Mouse (Mus musculus): ENCODE measurements around the gene Btg4. TPM values are rescaled to one million over a fixed set of nuclear protein-coding genes. Genes with fewer than 3 reads are reported as not detected.

Btg4 gene
- polyA plus RNA-seq, 1 experiment from 2014 or later: not detected

GRCm38 (mm10) chr9:51140711-51141110 is 80.0 kb downstream of the Btg4 start:
- Histone ChIP-seq H3K9ac (ENCODE audit: low read depth, low read length) (no peak overlapping the region), H3K27me3 (ENCODE audit: insufficient read depth, low read length) (no peaks in the 10 kb centered on the region), H3K4me1 (replicated peaks; ENCODE audit: insufficient read depth, low read length) (no peaks in the 10 kb centered on the region), H3K4me3 (replicated peaks; ENCODE audit: low read depth, low read length) (no peak overlapping the region), H3K36me3 (ENCODE audit: insufficient read depth, low read length) (no peaks in the 10 kb centered on the region), H3K4me2 (ENCODE audit: low read length) (no peak overlapping the region), H3K27ac (no peak overlapping the region), H3K9me3 (replicated peaks; ENCODE audit: low read length) (no peaks in the 10 kb centered on the region)
- no peak for TF ChIP-seq CTCF (IDR thresholded peaks at IDR 0.05; ENCODE audit: low read depth)
- WGBS: 87% methylated on average over 3 of the region's 3 CpGs
- no peak for ATAC-seq (replicated peaks; ENCODE audit: low FRiP score, low read depth)
- no peak for DNase-seq (ENCODE audit: low spot score)

DNA sequence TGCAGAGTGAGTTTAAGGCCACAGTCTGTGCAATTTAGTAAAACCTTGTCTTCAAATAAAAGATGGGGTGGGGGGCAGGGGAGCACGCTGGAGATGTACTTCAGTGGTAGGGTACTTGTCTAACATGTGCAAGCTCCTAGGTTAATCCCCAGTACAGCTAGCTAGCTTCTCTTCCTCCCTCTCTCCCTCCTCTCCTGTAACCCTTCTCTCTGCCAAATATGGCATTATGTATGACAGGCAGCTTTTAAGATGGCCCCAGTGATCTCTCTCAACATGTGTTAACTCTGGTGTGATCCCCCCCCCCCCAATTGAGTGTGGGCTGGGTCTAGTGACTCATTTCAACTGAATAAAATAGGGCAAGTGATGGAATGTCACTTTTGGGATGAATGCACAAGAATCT is 82.7 kb downstream of the Btg4 start:
- no peaks in the 10 kb centered on the region for H3K27me3 ChIP-seq (ENCODE audit: insufficient read depth, low read length)
- no peak overlapping the region for H3K9ac ChIP-seq (ENCODE audit: low read depth, low read length)
- no peaks in the 10 kb centered on the region for H3K4me1 ChIP-seq (replicated peaks; ENCODE audit: insufficient read depth, low read length)
- H3K4me2 ChIP-seq (ENCODE audit: low read length): no peak overlapping the region
- no peak for DNase-seq (ENCODE audit: low spot score)
- no peak overlapping the region for H3K27ac ChIP-seq
- no peaks in the 10 kb centered on the region for H3K9me3 ChIP-seq (replicated peaks; ENCODE audit: low read length)
- H3K36me3 ChIP-seq (ENCODE audit: insufficient read depth, low read length): no peaks in the 10 kb centered on the region
- ATAC-seq (replicated peaks; ENCODE audit: low FRiP score, low read depth): no peak
- no peak for TF ChIP-seq CTCF (IDR thresholded peaks at IDR 0.05; ENCODE audit: low read depth)
- H3K4me3 ChIP-seq (replicated peaks; ENCODE audit: low read depth, low read length): no peak overlapping the region
- whole genome bisulfite sequencing: 89% methylated on average over 1 of the region's 1 CpGs

GRCm38 (mm10) chr9:51144218-51144617 is 83.5 kb downstream of the Btg4 start:
- ATAC-seq (replicated peaks; ENCODE audit: low FRiP score, low read depth): no peak
- no peak overlapping the region for H3K4me3 ChIP-seq (replicated peaks; ENCODE audit: low read depth, low read length)
- TF ChIP-seq CTCF (IDR thresholded peaks at IDR 0.05; ENCODE audit: low read depth): peak; percentile 20; the same call in 1 of the 2 replicates
- no peaks in the 10 kb centered on the region for H3K27me3 ChIP-seq (ENCODE audit: insufficient read depth, low read length)
- no peaks in the 10 kb centered on the region for H3K36me3 ChIP-seq (ENCODE audit: insufficient read depth, low read length)
- 81% methylated on average over 6 of the region's 6 CpGs for WGBS
- no peak overlapping the region for H3K9ac ChIP-seq (ENCODE audit: low read depth, low read length)
- no peak overlapping the region for H3K27ac ChIP-seq
- no peaks in the 10 kb centered on the region for H3K9me3 ChIP-seq (replicated peaks; ENCODE audit: low read length)
- DNase-seq (ENCODE audit: low spot score): no peak
- no peak overlapping the region for H3K4me2 ChIP-seq (ENCODE audit: low read length)
- H3K4me1 ChIP-seq (replicated peaks; ENCODE audit: insufficient read depth, low read length): no peaks in the 10 kb centered on the region

GRCm38 (mm10) chr9:51146496-51146895 is 85.8 kb downstream of the Btg4 start:
- 44% methylated on average over 4 of the region's 4 CpGs for WGBS

DNA sequence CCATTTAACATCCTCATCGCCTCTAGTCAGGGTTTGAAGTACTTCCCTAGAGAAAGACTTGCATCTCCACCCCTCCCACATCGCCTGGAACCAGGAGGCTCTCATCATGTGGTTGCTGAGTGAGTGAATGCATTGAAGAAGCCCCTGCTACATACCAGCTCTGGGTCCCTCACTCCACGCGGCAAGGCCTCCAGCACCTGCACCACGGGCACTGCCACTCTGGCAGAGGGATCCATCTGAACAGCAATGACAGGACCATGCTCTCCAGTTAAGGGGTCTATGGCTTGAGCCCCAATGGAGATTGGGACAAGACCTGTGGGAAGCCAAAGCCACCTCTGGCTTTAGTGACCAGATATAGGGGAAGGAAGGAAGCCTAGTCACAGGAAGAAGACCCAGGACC is 86.6 kb downstream of the Btg4 start:
- H3K4me1 ChIP-seq (replicated peaks; ENCODE audit: insufficient read depth, low read length): no peaks in the 10 kb centered on the region
- no peak for TF ChIP-seq CTCF (IDR thresholded peaks at IDR 0.05; ENCODE audit: low read depth)
- DNase-seq (ENCODE audit: low spot score) (no peak), ATAC-seq (replicated peaks; ENCODE audit: low FRiP score, low read depth) (no peak)
- H3K9me3 ChIP-seq (replicated peaks; ENCODE audit: low read length): no peaks in the 10 kb centered on the region
- no peak overlapping the region for H3K4me2 ChIP-seq (ENCODE audit: low read length)
- no peak overlapping the region for H3K9ac ChIP-seq (ENCODE audit: low read depth, low read length)
- no peaks in the 10 kb centered on the region for H3K36me3 ChIP-seq (ENCODE audit: insufficient read depth, low read length)
- WGBS: 81% methylated on average over 5 of the region's 5 CpGs
- no peaks in the 10 kb centered on the region for H3K27me3 ChIP-seq (ENCODE audit: insufficient read depth, low read length)
- no peak overlapping the region for H3K4me3 ChIP-seq (replicated peaks; ENCODE audit: low read depth, low read length)
- H3K27ac ChIP-seq: no peak overlapping the region

More at GRCm38 (mm10) chr9:51146496-51146895, 85.8 kb downstream of the Btg4 start:
- no peaks in the 10 kb centered on the region for H3K27me3 ChIP-seq (ENCODE audit: insufficient read depth, low read length)
- no peaks in the 10 kb centered on the region for H3K9me3 ChIP-seq (replicated peaks; ENCODE audit: low read length)
- no peak overlapping the region for H3K4me3 ChIP-seq (replicated peaks; ENCODE audit: low read depth, low read length)
- no peak overlapping the region for H3K27ac ChIP-seq
- TF ChIP-seq CTCF (IDR thresholded peaks at IDR 0.05; ENCODE audit: low read depth): no peak
- H3K4me1 ChIP-seq (replicated peaks; ENCODE audit: insufficient read depth, low read length): no peaks in the 10 kb centered on the region
- H3K36me3 ChIP-seq (ENCODE audit: insufficient read depth, low read length): no peaks in the 10 kb centered on the region
- H3K9ac ChIP-seq (ENCODE audit: low read depth, low read length): no peak overlapping the region
- ATAC-seq (replicated peaks; ENCODE audit: low FRiP score, low read depth): no peak
- peak; percentile 67 for DNase-seq (ENCODE audit: low spot score)
- H3K4me2 ChIP-seq (ENCODE audit: low read length): no peak overlapping the region

- Histone ChIP-seq H3K9ac (ENCODE audit: low read depth, low read length) (no peak overlapping the region), H3K4me3 (replicated peaks; ENCODE audit: low read depth, low read length) (no peak overlapping the region), H3K9me3 (replicated peaks; ENCODE audit: low read length) (no peaks in the 10 kb centered on the region), H3K36me3 (ENCODE audit: insufficient read depth, low read length) (no peaks in the 10 kb centered on the region), H3K27ac (no peak overlapping the region), H3K27me3 (ENCODE audit: insufficient read depth, low read length) (no peaks in the 10 kb centered on the region), H3K4me1 (replicated peaks; ENCODE audit: insufficient read depth, low read length) (no peaks in the 10 kb centered on the region), H3K4me2 (ENCODE audit: low read length) (peak overlapping the region; percentile 37)
- DNase-seq (ENCODE audit: low spot score) (peak; percentile 93), ATAC-seq (replicated peaks; ENCODE audit: low FRiP score, low read depth) (peak; percentile 71)
- TF ChIP-seq CTCF (IDR thresholded peaks at IDR 0.05; ENCODE audit: low read depth): peak; percentile 89
- WGBS: 15% methylated on average over 12 of the region's 13 CpGs
Observed at GRCm38 (mm10) chr9:51152079-51152752, 91.5 kb downstream of the Btg4 start.
